Mouse (Mus musculus): Measurements from ENCODE around the gene Cldn7.

GRCm38 (mm10) chr11:70010961-70011360 is 46.4 kb downstream of the Cldn7 start:
- TF ChIP-seq CTCF (IDR thresholded peaks at IDR 0.05; ENCODE audit: low read depth, low read length) (no peak), EP300 (IDR thresholded peaks at IDR 0.05; ENCODE audit: insufficient read depth, low read depth, low read length) (no peak), POLR2A (IDR thresholded peaks at IDR 0.05; ENCODE audit: insufficient read depth, low read length) (no peak)

All from ES-Bruce4 (cell line).